ENCODE assay signal across 19 mouse cellular contexts in the genomic region with DNA sequence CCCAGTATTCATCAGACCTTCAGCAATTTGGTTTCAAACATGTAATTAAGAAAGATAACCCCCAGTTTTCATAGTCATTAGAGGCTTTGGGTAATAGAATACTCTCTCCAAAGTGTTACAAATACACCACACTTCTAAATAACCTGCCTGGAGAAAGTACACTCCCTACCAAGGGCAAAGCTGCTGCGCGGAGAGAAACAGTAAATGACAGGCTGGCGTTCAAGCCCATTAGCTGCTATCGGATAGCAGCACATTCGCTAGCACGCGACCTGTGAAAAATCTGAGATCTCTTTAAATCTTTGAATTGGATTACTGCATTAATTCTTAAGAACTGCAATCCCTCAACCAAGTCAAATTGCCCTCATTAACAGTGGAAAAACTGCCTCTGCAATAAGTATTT.
DNase-seq lines count a peak whose midpoint lies in the region; ATAC-seq and TF ChIP-seq lines count a peak whose summit lies in the region.
"Had no signal": no experiment of that assay in that cellular context is flagged by ENCODE, and none has a peak within 500 bp of the region (broad histone marks: within the 10 kb centered on the region; RNA-seq: fewer than 3 reads in every experiment).

No protein-coding gene starts in this region.

- H3K4me2 ChIP-seq in forebrain, embryonic 14.5 days (ENCODE audit: low read length) = no peak overlapping the region
- no peak overlapping the region for H3K4me2 ChIP-seq in forebrain, embryonic 13.5 days
- no peak overlapping the region for H3K4me2 ChIP-seq in kidney, embryonic 16.5 days (replicated peaks; ENCODE audit: low read depth, low read length)
- H3K4me2 ChIP-seq: embryonic facial prominence, embryonic 12.5 days; hindbrain, embryonic 14.5 days had no signal

- no peak overlapping the region for H3K27ac ChIP-seq in forebrain, embryonic 14.5 days (ENCODE audit: low read depth, low read length)
- no peak overlapping the region for H3K27ac ChIP-seq in forebrain, embryonic 13.5 days
- 0 out of 2 replicates have a peak overlapping the region, but pooled peaks have one; percentile 25 for H3K27ac ChIP-seq in kidney, embryonic 16.5 days (ENCODE audit: low read length)
- H3K27ac ChIP-seq in kidney, adult 2 months (ENCODE audit: insufficient read depth, low read depth, low read length) = no peak overlapping the region
- H3K27ac ChIP-seq: embryonic facial prominence, embryonic 12.5 days; hindbrain, embryonic 14.5 days had no signal

- no peak overlapping the region for H3K9ac ChIP-seq in forebrain, embryonic 14.5 days (ENCODE audit: low read length)
- no peak overlapping the region for H3K9ac ChIP-seq in forebrain, embryonic 13.5 days
- no peak overlapping the region for H3K9ac ChIP-seq in kidney, embryonic 16.5 days (replicated peaks; ENCODE audit: low read length)
- H3K9ac ChIP-seq: embryonic facial prominence, embryonic 12.5 days; hindbrain, embryonic 14.5 days had no signal

- peaks cover 16% of the 10 kb centered on the region for H3K4me1 ChIP-seq in forebrain, embryonic 14.5 days (ENCODE audit: control insufficient read depth, insufficient read depth, low read length)
- peaks cover 41% of the 10 kb centered on the region for H3K4me1 ChIP-seq in forebrain, embryonic 13.5 days
- peaks cover 43% of the 10 kb centered on the region for H3K4me1 ChIP-seq in kidney, embryonic 16.5 days (ENCODE audit: insufficient read depth, low read length)
- H3K4me1 ChIP-seq in kidney, adult 2 months (ENCODE audit: control insufficient read depth, insufficient read depth, low read length) = peaks cover 6% of the 10 kb centered on the region

- 12% methylated on average over 7 of the region's 7 CpGs for whole genome bisulfite sequencing in forebrain, embryonic 14.5 days
- WGBS in forebrain, embryonic 13.5 days = 11% methylated on average over 7 of the region's 7 CpGs
- WGBS in kidney, embryonic 16.5 days = 59% methylated on average over 7 of the region's 7 CpGs
- 78% methylated on average over 7 of the region's 7 CpGs for WGBS in kidney, adult 2 months

- no peak for TF ChIP-seq POLR2A in kidney, adult 2 months (IDR thresholded peaks at IDR 0.05; ENCODE audit: low read depth, low read length)
- TF ChIP-seq POLR2A in brain, embryonic 14.5 days (IDR thresholded peaks at IDR 0.05; ENCODE audit: borderline replicate concordance, extremely low read depth, insufficient read depth, insufficient read length, poor library complexity, severe bottlenecking) = no peak

- no peaks in the 10 kb centered on the region for H3K36me3 ChIP-seq in forebrain, embryonic 14.5 days (ENCODE audit: control insufficient read depth, insufficient read depth, low read length)
- no peaks in the 10 kb centered on the region for H3K36me3 ChIP-seq in forebrain, embryonic 13.5 days (ENCODE audit: poor library complexity, severe bottlenecking)
- H3K36me3 ChIP-seq in kidney, embryonic 16.5 days (ENCODE audit: insufficient read depth, low read length) = no peaks in the 10 kb centered on the region
- H3K36me3 ChIP-seq in kidney, adult 2 months (ENCODE audit: control insufficient read depth, insufficient read depth, low read length) = no peaks in the 10 kb centered on the region
- H3K36me3 ChIP-seq: embryonic facial prominence, embryonic 12.5 days; heart, embryonic 10.5 days had no signal

- peak; percentile 50 for DNase-seq in forebrain, embryonic 14.5 days (ENCODE audit: low spot score)
- no peak for DNase-seq in kidney, adult 2 months
- peak; percentile 68 for DNase-seq in brain, embryonic 14.5 days (ENCODE audit: low read depth)
- DNase-seq in retina, postnatal 1 day = peak; percentile 49
- no peak for DNase-seq in heart, postnatal 25 days (ENCODE audit: low spot score)
- DNase-seq: adrenal gland, postnatal 10 days; cerebellum, adult 11-12 months; cerebellum, adult 9-10 months; cerebellum, postnatal 25 days; gastrocnemius, postnatal 10 days; heart, adult 18-20 months; heart, postnatal 10 days; kidney, adult 11 months had no signal

- H3K27me3 ChIP-seq in forebrain, embryonic 14.5 days (replicated peaks; ENCODE audit: control insufficient read depth, insufficient read depth, low read length) = no peaks in the 10 kb centered on the region
- 0 out of 2 replicates have a peak, but pooled peaks cover 3% of the 10 kb centered on the region for H3K27me3 ChIP-seq in forebrain, embryonic 13.5 days
- H3K27me3 ChIP-seq in kidney, embryonic 16.5 days (ENCODE audit: insufficient read depth, low read length) = no peaks in the 10 kb centered on the region
- H3K27me3 ChIP-seq in kidney, adult 2 months (replicated peaks; ENCODE audit: control insufficient read depth, insufficient read depth, low read length) = no peaks in the 10 kb centered on the region
- H3K27me3 ChIP-seq: embryonic facial prominence, embryonic 12.5 days had no signal

- intact Hi-C loops in heart, postnatal 25 days (cut with DNase I) = no loop called here

- H3K4me3 ChIP-seq in forebrain, embryonic 14.5 days (ENCODE audit: low read depth, low read length) = no peak overlapping the region
- H3K4me3 ChIP-seq in forebrain, embryonic 13.5 days = no peak overlapping the region
- H3K4me3 ChIP-seq in kidney, embryonic 16.5 days (ENCODE audit: low read length) = no peak overlapping the region
- H3K4me3 ChIP-seq in kidney, adult 2 months (ENCODE audit: insufficient read depth, low read depth, low read length) = no peak overlapping the region
- H3K4me3 ChIP-seq: embryonic facial prominence, embryonic 12.5 days; heart, embryonic 10.5 days had no signal

- H3K9me3 ChIP-seq in forebrain, embryonic 14.5 days (replicated peaks; ENCODE audit: control insufficient read depth, low read length) = no peaks in the 10 kb centered on the region
- no peaks in the 10 kb centered on the region for H3K9me3 ChIP-seq in forebrain, embryonic 13.5 days (replicated peaks)
- no peaks in the 10 kb centered on the region for H3K9me3 ChIP-seq in kidney, embryonic 16.5 days (ENCODE audit: low read length)
- H3K9me3 ChIP-seq: embryonic facial prominence, embryonic 12.5 days; heart, embryonic 10.5 days had no signal

- TF ChIP-seq CTCF in kidney, adult 2 months (conservative IDR thresholded peaks at IDR 0.05; ENCODE audit: insufficient read depth, insufficient read length, low read depth, low read length) = no peak
- TF ChIP-seq CTCF in brain, embryonic 14.5 days (IDR thresholded peaks at IDR 0.05; ENCODE audit: borderline replicate concordance, extremely low read depth, insufficient read depth, insufficient read length) = no peak

- no peak for ATAC-seq in forebrain, embryonic 14.5 days
- no peak for ATAC-seq in forebrain, embryonic 13.5 days
- no peak for ATAC-seq in kidney, embryonic 16.5 days (ENCODE audit: low FRiP score, low TSS enrichment)
- ATAC-seq: forebrain, embryonic 16.5 days had no signal

Comparison
In these comparisons a context has a peak if more than half of its experiments do, and no peak if none do; other contexts are left out.
1. DNase-seq: peak in forebrain, embryonic 14.5 days (single experiment), brain, embryonic 14.5 days (single experiment) and retina, postnatal 1 day (single experiment); none in kidney, adult 2 months (single experiment) and heart, postnatal 25 days (single experiment).